ENCODE assay signal across 20 mouse cellular contexts in genomic region chr5:123320136-123320535, GRCm38 (mm10). TPM values are rescaled to one million over a fixed set of nuclear protein-coding genes. Genes with fewer than 3 reads are reported as not detected.
DNase-seq lines count a peak whose midpoint lies in the region; ATAC-seq and TF ChIP-seq lines count a peak whose summit lies in the region.
"Had no signal": no experiment of that assay in that cellular context is flagged by ENCODE, and none has a peak within 500 bp of the region (broad histone marks: within the 10 kb centered on the region; RNA-seq: fewer than 3 reads in every experiment).

No protein-coding gene starts in this region.

- TF ChIP-seq POLR2A in heart, adult 2 months (IDR thresholded peaks at IDR 0.05; ENCODE audit: insufficient read depth, low read depth, low read length): no peak

- no peak for DNase-seq in heart, adult 2 months
- no peak for DNase-seq in heart, postnatal 14 days
- no peak for DNase-seq in liver, postnatal 0 days
- peak; percentile 45 for DNase-seq in splenic B cell, adult 2 months (ENCODE audit: low read depth, low spot score)
- DNase-seq in thymus, postnatal 4 days: no peak
- DNase-seq in thymus, postnatal 36 days: no peak
- DNase-seq: adrenal gland, adult 2 months; cerebellum, adult 2 months; cerebellum, postnatal 36 days; gastrocnemius, postnatal 14 days; kidney, adult 9 months; kidney, postnatal 36 days; layer of hippocampus, adult 9-11 months; lung, postnatal 4 days; thymus, postnatal 25 days had no signal

- no peak overlapping the region for H3K4me3 ChIP-seq in heart, adult 2 months
- H3K4me3 ChIP-seq in liver, postnatal 0 days (ENCODE audit: low read depth, low read length): no peak overlapping the region
- no peak overlapping the region for H3K4me3 ChIP-seq in liver, embryonic 12.5 days
- no peak overlapping the region for H3K4me3 ChIP-seq in E14TG2a.4 (replicated peaks; ENCODE audit: low read length)
- H3K4me3 ChIP-seq: forebrain, embryonic 12.5 days; heart, embryonic 15.5 days; limb, embryonic 13.5 days had no signal

- no peak for ATAC-seq in liver, postnatal 0 days
- no peak for ATAC-seq in liver, embryonic 12.5 days

- no peaks in the 10 kb centered on the region for H3K36me3 ChIP-seq in heart, adult 2 months (ENCODE audit: control insufficient read depth, insufficient read depth, low read length)
- no peaks in the 10 kb centered on the region for H3K36me3 ChIP-seq in liver, postnatal 0 days (replicated peaks; ENCODE audit: insufficient read depth, low read length)
- no peaks in the 10 kb centered on the region for H3K36me3 ChIP-seq in liver, embryonic 12.5 days
- H3K36me3 ChIP-seq in E14TG2a.4 (ENCODE audit: insufficient read depth, low read length): no peaks in the 10 kb centered on the region
- H3K36me3 ChIP-seq in splenic B cell, adult 2 months (ENCODE audit: control insufficient read depth, insufficient read depth, low read length, poor library complexity, severe bottlenecking): no peaks in the 10 kb centered on the region
- H3K36me3 ChIP-seq: forebrain, embryonic 12.5 days; heart, embryonic 15.5 days; limb, embryonic 13.5 days had no signal

- intact Hi-C loops in heart, adult 2 months (cut with DNase I): no loop called here
- intact Hi-C loops in heart, postnatal 14 days (cut with DNase I): no loop called here

- H3K27me3 ChIP-seq in heart, adult 2 months (ENCODE audit: control insufficient read depth, insufficient read depth, low read length): no peaks in the 10 kb centered on the region
- H3K27me3 ChIP-seq in liver, postnatal 0 days (ENCODE audit: insufficient read depth, low read length): no peaks in the 10 kb centered on the region
- no peaks in the 10 kb centered on the region for H3K27me3 ChIP-seq in liver, embryonic 12.5 days (replicated peaks)
- H3K27me3 ChIP-seq in E14TG2a.4 (ENCODE audit: insufficient read depth, low read length): peaks cover 13% of the 10 kb centered on the region; the same call in 1 of the 2 replicates
- H3K27me3 ChIP-seq in splenic B cell, adult 2 months (ENCODE audit: control insufficient read depth, insufficient read depth, low read length, poor library complexity, severe bottlenecking): no peaks in the 10 kb centered on the region
- H3K27me3 ChIP-seq: forebrain, embryonic 12.5 days; heart, embryonic 15.5 days; limb, embryonic 13.5 days had no signal

- no peak for TF ChIP-seq EP300 in heart, adult 2 months (IDR thresholded peaks at IDR 0.05; ENCODE audit: insufficient read depth, low read depth, low read length)
- no peak for TF ChIP-seq EP300 in liver, postnatal 0 days (IDR thresholded peaks at IDR 0.05; ENCODE audit: low read depth)

- 96% methylated on average over 3 of the region's 3 CpGs for WGBS in heart, adult 2 months
- WGBS in liver, postnatal 0 days (ENCODE audit: insufficient replicate concordance): 94% methylated on average over 3 of the region's 3 CpGs
- 88% methylated on average over 3 of the region's 3 CpGs for WGBS in liver, embryonic 12.5 days (ENCODE audit: insufficient replicate concordance)

- no peak overlapping the region for H3K4me2 ChIP-seq in liver, postnatal 0 days (ENCODE audit: low read depth, low read length)
- no peak overlapping the region for H3K4me2 ChIP-seq in liver, embryonic 12.5 days
- H3K4me2 ChIP-seq: forebrain, embryonic 12.5 days; heart, embryonic 15.5 days; limb, embryonic 13.5 days had no signal

- H3K79me2 ChIP-seq in heart, adult 2 months (replicated peaks; ENCODE audit: control insufficient read depth, insufficient read depth, low read length): no peaks in the 10 kb centered on the region

- H3K9ac ChIP-seq in heart, adult 2 months (ENCODE audit: low read depth, low read length): no peak overlapping the region
- no peak overlapping the region for H3K9ac ChIP-seq in liver, postnatal 0 days (replicated peaks)
- no peak overlapping the region for H3K9ac ChIP-seq in liver, embryonic 12.5 days
- H3K9ac ChIP-seq: forebrain, embryonic 12.5 days; heart, embryonic 15.5 days; limb, embryonic 13.5 days had no signal

- H3K9me3 ChIP-seq in liver, postnatal 0 days (ENCODE audit: low read length): no peaks in the 10 kb centered on the region
- H3K9me3 ChIP-seq in liver, embryonic 12.5 days (replicated peaks): no peaks in the 10 kb centered on the region
- H3K9me3 ChIP-seq in E14TG2a.4 (ENCODE audit: low read length): no peaks in the 10 kb centered on the region
- H3K9me3 ChIP-seq: forebrain, embryonic 12.5 days; heart, embryonic 15.5 days; limb, embryonic 13.5 days had no signal

- TF ChIP-seq CTCF in heart, adult 2 months (IDR thresholded peaks at IDR 0.05): peak; percentile 24; the same call in 1 of the 2 replicates
- peak; percentile 33 for TF ChIP-seq CTCF in liver, postnatal 0 days (IDR thresholded peaks at IDR 0.05; ENCODE audit: low read depth)
- peak; percentile 55 for TF ChIP-seq CTCF in E14TG2a.4 (conservative IDR thresholded peaks at IDR 0.05; ENCODE audit: low read length)

- H3K4me1 ChIP-seq in heart, adult 2 months (ENCODE audit: control insufficient read depth, insufficient read depth, low read length): no peaks in the 10 kb centered on the region; the same call in 1 of the 2 replicates
- H3K4me1 ChIP-seq in liver, postnatal 0 days (ENCODE audit: insufficient read depth): no peaks in the 10 kb centered on the region; the same call in 1 of the 2 replicates
- peaks cover 15% of the 10 kb centered on the region for H3K4me1 ChIP-seq in liver, embryonic 12.5 days
- H3K4me1 ChIP-seq in E14TG2a.4 (replicated peaks; ENCODE audit: low read depth, low read length): peaks cover 40% of the 10 kb centered on the region

- no peak overlapping the region for H3K27ac ChIP-seq in heart, adult 2 months
- no peak overlapping the region for H3K27ac ChIP-seq in liver, postnatal 0 days (ENCODE audit: low read depth)
- H3K27ac ChIP-seq in liver, embryonic 12.5 days: no peak overlapping the region
- H3K27ac ChIP-seq: forebrain, embryonic 12.5 days; heart, embryonic 15.5 days; limb, embryonic 13.5 days had no signal

RNA-seq across cellular contexts. Expression of gene Bcl7a, which starts 23.5 kb away (rescaled TPM):
- 10 to 100 TPM in 1 of 2 experiments, 1 to 10 TPM in 1; 9.2 to 10.3 TPM for total RNA-seq in heart, adult 2 months (2021)
- 6.3 and 8.3 TPM in 2 replicates for polyA plus RNA-seq in heart, adult 2 months (2012; rRNA removed)
- total RNA-seq in heart, postnatal 14 days (2021): 1 to 10 TPM; 9.1 to 9.5 TPM
- polyA plus RNA-seq in liver, postnatal 0 days (2015; fragmentation: Nextera tagmentation; extraction: Ambion mirVana): 5.1 and 5.3 TPM in 2 replicates
- 11.7 and 12.7 TPM in 2 replicates for polyA plus RNA-seq in liver, embryonic 12.5 days (2016; fragmentation: Nextera tagmentation; extraction: Ambion mirVana)
